Mouse (Mus musculus) liver, embryonic 14.5 days (tissue): Measurements from ENCODE around the gene Phldb2. TPM values are rescaled to one million over a fixed set of nuclear protein-coding genes. Genes with fewer than 3 reads are reported as not detected.

Source experiments
- ATAC-seq: fragments of 200-750 bp; cut with Nextera tagmentation; 2 replicates; pipeline ENCODE4 v1.8.0; 2017; ENCODE audit warnings: moderate number of reproducible peaks, mild to moderate bottlenecking, moderate library complexity; ENCODE audit not compliant: insufficient read depth
- DNase-seq, 3 experiments: peaks; one replicate each; pipeline ENCODE4 v3.0.0-alpha.2; 2012 to 2013; ENCODE audit warnings: low read depth in 3 of 3, low spot score in 3 of 3
- H3K27ac ChIP-seq: fragments of 300-500 bp; sonication (generic); 2 replicates; pipeline ENCODE4 v1.5.1; 2014; ENCODE audit warnings: moderate library complexity, mild to moderate bottlenecking, control low read depth, inconsistent platforms
- H3K27me3 ChIP-seq: fragments of 300-500 bp; sonication (generic); 2 replicates; pipeline ENCODE4 v1.6.1; 2014; ENCODE audit warnings: mild to moderate bottlenecking, low read length, moderate library complexity; ENCODE audit not compliant: control insufficient read depth, insufficient read depth
- H3K36me3 ChIP-seq: fragments of 300-500 bp; sonication (generic); replicated peaks from 2 replicates; pipeline ENCODE4 v1.6.1; 2014; ENCODE audit warnings: low read depth; ENCODE audit not compliant: control insufficient read depth, insufficient read depth
- H3K4me1 ChIP-seq, 2 experiments: fragments of 200-500 bp in 1 of 2; fragments of 300-500 bp in 1 of 2; sonication (generic) in 1 of 2; replicated peaks; 2 replicates each; pipeline ENCODE4 v1.6.1; 2012 to 2014; ENCODE audit warnings: antibody characterized with exemption in 1 of 2, inconsistent platforms in 1 of 2, low read length in 1 of 2; ENCODE audit not compliant: control insufficient read depth in 2 of 2, insufficient read depth in 2 of 2
- H3K4me2 ChIP-seq: fragments of 300-500 bp; sonication (generic); 2 replicates; pipeline ENCODE4 v1.6.1; 2014; ENCODE audit warnings: low read depth, mild to moderate bottlenecking, control low read depth, moderate library complexity
- H3K4me3 ChIP-seq, 2 experiments: fragments of 200-500 bp in 1 of 2; fragments of 300-500 bp in 1 of 2; sonication (generic) in 1 of 2; 2 replicates each; pipeline ENCODE4 v1.5.1; 2012 to 2014; ENCODE audit warnings: low read depth in 2 of 2, low read length in 2 of 2, mild to moderate bottlenecking in 2 of 2, control low read depth in 1 of 2, inconsistent platforms in 1 of 2, moderate library complexity in 1 of 2; ENCODE audit not compliant: insufficient read depth in 1 of 2
- H3K9ac ChIP-seq: fragments of 300-500 bp; sonication (generic); replicated peaks from 2 replicates; pipeline ENCODE4 v1.6.1; 2014; ENCODE audit warnings: mild to moderate bottlenecking, control low read depth, moderate library complexity
- H3K9me3 ChIP-seq: fragments of 300-500 bp; sonication (generic); 2 replicates; pipeline ENCODE4 v1.6.1; 2016; ENCODE audit warnings: low read length, mixed read lengths; ENCODE audit not compliant: control insufficient read depth
- CTCF ChIP-seq: IDR thresholded peaks from 2 replicates; pipeline ENCODE4 v1.5.1; 2016; ENCODE audit warnings: antibody characterized with exemption, low read depth, control low read depth
- EP300 ChIP-seq: IDR thresholded peaks from 2 replicates; pipeline ENCODE4 v1.6.1; 2016; ENCODE audit warnings: antibody characterized with exemption, low read depth
- WGBS: fragments of 180-500 bp; shearing (Covaris S2); extraction: QIAGEN DNeasy Blood & Tissue Kit; methylation state at CpG from one replicate; pipeline ENCODE4 v1.1.7; 2014; ENCODE audit not compliant: insufficient replicate concordance; 5-methylcytosine and 5-hydroxymethylcytosine counted together
- polyA plus RNA-seq, 2 experiments: library from polyadenylated mRNA; depleted of rRNA in 1 of 2; stranded (reverse) in 1 of 2; unstranded in 1 of 2; fragments of >200 nt; fragmentation: Nextera tagmentation in 1 of 2; extraction: Ambion mirVana in 1 of 2; gene quantifications; 2 replicates each; pipeline versions ENCODE4 v1.2.1 to v1.2.3; 2012 to 2014

The Phldb2 gene
- polyA plus RNA-seq, 2 experiments, result 9.7 to 12.7 TPM

GRCm38 (mm10) chr16:45880101-45880751 lies 73.2 kb downstream of the Phldb2 start:
- H3K4me2 ChIP-seq, result no peak overlapping the region
- no peak overlapping the region for H3K9ac ChIP-seq
- no peak for ATAC-seq
- H3K4me1 ChIP-seq, result no peaks in the 10 kb centered on the region
- H3K27me3 ChIP-seq, result no peaks in the 10 kb centered on the region
- no peak for DNase-seq
- H3K27ac ChIP-seq, result no peak overlapping the region
- no peak overlapping the region for H3K4me3 ChIP-seq
- 59% methylated on average over 6 of the region's 6 CpGs for WGBS
- H3K36me3 ChIP-seq, result no peaks in the 10 kb centered on the region
- H3K9me3 ChIP-seq, result no peaks in the 10 kb centered on the region
- TF ChIP-seq EP300, result no peak
- TF ChIP-seq CTCF, result no peak

GRCm38 (mm10) chr16:45877739-45878138 lies 75.7 kb downstream of the Phldb2 start:
- Histone ChIP-seq H3K9me3 (no peaks in the 10 kb centered on the region), H3K4me1 (no peaks in the 10 kb centered on the region), H3K36me3 (no peaks in the 10 kb centered on the region), H3K27ac (no peak overlapping the region), H3K4me2 (no peak overlapping the region), H3K9ac (no peak overlapping the region), H3K4me3 (no peak overlapping the region), H3K27me3 (no peaks in the 10 kb centered on the region)
- ATAC-seq, result no peak
- TF ChIP-seq CTCF, result no peak
- no peak for TF ChIP-seq EP300
- no peak for DNase-seq
- 63% methylated on average over 1 of the region's 1 CpGs for WGBS

- ATAC-seq (no peak), DNase-seq (no peak)
- no peak overlapping the region for H3K27ac ChIP-seq
- H3K9me3 ChIP-seq, result no peaks in the 10 kb centered on the region
- 51% methylated on average over 5 of the region's 5 CpGs for WGBS
- H3K36me3 ChIP-seq, result no peaks in the 10 kb centered on the region
- no peak for TF ChIP-seq CTCF
- TF ChIP-seq EP300, result no peak
- H3K4me1 ChIP-seq, result no peaks in the 10 kb centered on the region
- H3K4me3 ChIP-seq, result no peak overlapping the region
- no peaks in the 10 kb centered on the region for H3K27me3 ChIP-seq
- H3K4me2 ChIP-seq, result no peak overlapping the region
- no peak overlapping the region for H3K9ac ChIP-seq
Measured at GRCm38 (mm10) chr16:45877171-45877570, 76.2 kb downstream of the Phldb2 start.

- WGBS, result 58% methylated on average over 4 of the region's 4 CpGs
- H3K36me3 ChIP-seq, result no peaks in the 10 kb centered on the region
- no peak for TF ChIP-seq CTCF
- no peak for TF ChIP-seq EP300
- no peak overlapping the region for H3K4me3 ChIP-seq
- H3K27me3 ChIP-seq, result no peaks in the 10 kb centered on the region
- H3K27ac ChIP-seq, result no peak overlapping the region
- no peak for ATAC-seq
- H3K4me1 ChIP-seq, result no peaks in the 10 kb centered on the region
- no peaks in the 10 kb centered on the region for H3K9me3 ChIP-seq
- H3K9ac ChIP-seq, result no peak overlapping the region
- DNase-seq, result no peak
- no peak overlapping the region for H3K4me2 ChIP-seq
Measured at GRCm38 (mm10) chr16:45873397-45873796, 80.0 kb downstream of the Phldb2 start.

GRCm38 (mm10) chr16:45871286-45871976 lies 82.0 kb downstream of the Phldb2 start:
- Histone ChIP-seq H3K4me3 (no peak overlapping the region), H3K4me2 (no peak overlapping the region), H3K36me3 (no peaks in the 10 kb centered on the region), H3K27me3 (no peaks in the 10 kb centered on the region), H3K9me3 (no peaks in the 10 kb centered on the region), H3K27ac (no peak overlapping the region), H3K9ac (no peak overlapping the region), H3K4me1 (no peaks in the 10 kb centered on the region)
- TF ChIP-seq CTCF, result no peak
- no peak for TF ChIP-seq EP300
- DNase-seq (no peak), ATAC-seq (no peak)
- WGBS, result 33% methylated on average over 10 of the region's 10 CpGs
